ENCODE assay signal across 19 mouse cellular contexts in the genomic region with DNA sequence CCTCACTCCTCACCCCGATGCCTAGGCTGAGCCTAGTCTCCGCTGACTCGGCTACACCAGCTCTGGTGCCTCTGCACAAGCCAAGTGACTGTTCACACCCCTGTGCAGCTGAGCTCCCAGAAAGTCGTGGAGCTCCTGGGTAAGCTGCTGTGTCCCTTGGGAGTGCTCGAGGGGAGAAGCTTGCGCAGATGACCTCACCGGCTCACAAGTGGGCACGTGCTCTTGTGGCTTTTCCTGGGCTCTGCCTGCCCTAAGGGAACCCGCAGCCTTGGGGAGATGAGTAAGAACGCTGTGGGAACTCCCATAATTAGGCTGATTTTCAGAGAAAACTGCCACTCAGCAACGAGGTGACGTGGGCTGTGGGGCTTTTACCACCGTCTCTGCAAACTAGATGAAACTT. TPM values are rescaled to one million over a fixed set of nuclear protein-coding genes. Genes with fewer than 3 reads are reported as not detected.
DNase-seq lines count a peak whose midpoint lies in the region; ATAC-seq and TF ChIP-seq lines count a peak whose summit lies in the region.
"Had no signal": no experiment of that assay in that cellular context is flagged by ENCODE, and none has a peak within 500 bp of the region (broad histone marks: within the 10 kb centered on the region; RNA-seq: fewer than 3 reads in every experiment).

No protein-coding gene starts in this region.

- TF ChIP-seq CTCF in thymus, adult 2 months (IDR thresholded peaks at IDR 0.05; ENCODE audit: borderline replicate concordance, control insufficient read depth, extremely low read depth, insufficient read depth, low read length, poor library complexity) = no peak

- no peak for ATAC-seq in erythroid progenitor cell, adult 5-6 weeks (replicated peaks; ENCODE audit: low FRiP score, poor library complexity, severe bottlenecking)
- ATAC-seq: forebrain, embryonic 16.5 days; hindbrain, embryonic 16.5 days; liver, embryonic 12.5 days had no signal

- 79% methylated on average over 13 of the region's 13 CpGs for WGBS in thymus, adult 2 months

- no peaks in the 10 kb centered on the region for H3K27me3 ChIP-seq in thymus, adult 2 months (ENCODE audit: control insufficient read depth, insufficient read depth, low read length)
- H3K27me3 ChIP-seq: embryonic facial prominence, embryonic 15.5 days had no signal

- DNase-seq in lung, postnatal 10 days = peak; percentile 41
- no peak for DNase-seq in lung, postnatal 14 days
- DNase-seq in NIH3T3 (ENCODE audit: low read depth) = peak; percentile 95
- peak; percentile 81 to 83 for DNase-seq in adrenal gland, postnatal 36 days
- DNase-seq in skeletal muscle tissue, adult 2 months (ENCODE audit: low read depth, low spot score) = peak; percentile 50
- DNase-seq in right cerebral cortex, adult 18-20 months = no peak
- DNase-seq in thymus, adult 2 months = no peak
- DNase-seq: cerebellum, adult 2 months; gastrocnemius, postnatal 14 days; kidney, adult 2 months; kidney, postnatal 36 days; left cerebral cortex, postnatal 4 days; right cerebral cortex, postnatal 14 days had no signal

- no peak overlapping the region for H3K4me3 ChIP-seq in thymus, adult 2 months (ENCODE audit: control insufficient read depth, insufficient read depth, low read length)
- H3K4me3 ChIP-seq: embryonic facial prominence, embryonic 15.5 days; liver, embryonic 12.5 days had no signal

- no peak for TF ChIP-seq POLR2A in thymus, adult 2 months (IDR thresholded peaks at IDR 0.05; ENCODE audit: control insufficient read depth, extremely low read depth, insufficient read depth, low read length, poor library complexity)

- no peak overlapping the region for H3K27ac ChIP-seq in thymus, adult 2 months (ENCODE audit: control insufficient read depth, insufficient read depth, low read length)
- H3K27ac ChIP-seq: embryonic facial prominence, embryonic 15.5 days; liver, embryonic 12.5 days had no signal

- H3K36me3 ChIP-seq in thymus, adult 2 months (ENCODE audit: control insufficient read depth, insufficient read depth, low read length) = no peaks in the 10 kb centered on the region
- H3K36me3 ChIP-seq: embryonic facial prominence, embryonic 15.5 days; liver, embryonic 12.5 days had no signal

- peaks cover 7% of the 10 kb centered on the region for H3K4me1 ChIP-seq in thymus, adult 2 months (replicated peaks; ENCODE audit: control insufficient read depth, insufficient read depth, low read length)
- H3K4me1 ChIP-seq: liver, embryonic 12.5 days had no signal

RNA-seq across cellular contexts. Expression of gene Dnaic2, which starts 4.2 kb away (rescaled TPM):
- under 1 TPM; 0.23 to 0.36 TPM for total RNA-seq in adrenal gland, postnatal 36 days (2021)
- total RNA-seq in erythroid progenitor cell, adult 5-6 weeks (2015; ENCODE audit: low replicate concordance) = not detected in 2 replicates
- total RNA-seq in erythroid progenitor cell, adult 5-6 weeks (2017; ENCODE audit: low replicate concordance) = not detected in 2 replicates
- polyA plus RNA-seq in thymus, adult 2 months (2012; rRNA removed) = 1.9 TPM in 2 replicates
- total RNA-seq: common myeloid progenitor, adult 5-6 weeks had no signal

RNA-seq across cellular contexts. Expression of gene Kif19a, which starts 42.2 kb away (rescaled TPM):
- total RNA-seq in adrenal gland, postnatal 36 days (2021) = under 1 TPM; 0.63 TPM
- total RNA-seq in erythroid progenitor cell, adult 5-6 weeks (2015; ENCODE audit: low replicate concordance) = not detected in 2 replicates
- total RNA-seq in erythroid progenitor cell, adult 5-6 weeks (2017; ENCODE audit: low replicate concordance) = not detected in 2 replicates
- polyA plus RNA-seq in thymus, adult 2 months (2012; rRNA removed) = 0.59 and 0.71 TPM in 2 replicates
- total RNA-seq: common myeloid progenitor, adult 5-6 weeks had no signal
- polyA plus RNA-seq: liver, embryonic 12.5 days had no signal

RNA-seq across cellular contexts. Expression of gene Ttyh2, which starts 47.8 kb away (rescaled TPM):
- total RNA-seq in adrenal gland, postnatal 36 days (2021) = 100 to 1,000 TPM in 1 of 2 experiments, 10 to 100 TPM in 1; 64.3 to 124 TPM
- 1.3 and 1.8 TPM in 2 replicates for total RNA-seq in erythroid progenitor cell, adult 5-6 weeks (2015; ENCODE audit: low replicate concordance)
- total RNA-seq in erythroid progenitor cell, adult 5-6 weeks (2017; ENCODE audit: low replicate concordance) = 1.6 and 2.4 TPM in 2 replicates
- polyA plus RNA-seq in thymus, adult 2 months (2012; rRNA removed) = 17.1 and 17.3 TPM in 2 replicates

RNA-seq across cellular contexts. Expression of gene Rpl38, which starts 54.7 kb away (rescaled TPM):
- total RNA-seq in adrenal gland, postnatal 36 days (2021) = 1,000 to 10,000 TPM; 1,120 to 1,187 TPM
- 369 and 378 TPM in 2 replicates for total RNA-seq in erythroid progenitor cell, adult 5-6 weeks (2015; ENCODE audit: low replicate concordance)
- 367 and 731 TPM in 2 replicates for total RNA-seq in erythroid progenitor cell, adult 5-6 weeks (2017; ENCODE audit: low replicate concordance)
- 481 and 516 TPM in 2 replicates for polyA plus RNA-seq in thymus, adult 2 months (2012; rRNA removed)

Comparison
In these comparisons a context has a peak if more than half of its experiments do, and no peak if none do; other contexts are left out.
1. DNase-seq: peak in lung, postnatal 10 days (single experiment), NIH3T3 (single experiment), adrenal gland, postnatal 36 days (2 of 2) and skeletal muscle tissue, adult 2 months (single experiment); none in lung, postnatal 14 days (single experiment), right cerebral cortex, adult 18-20 months (single experiment) and thymus, adult 2 months (single experiment).
2. RNA of gene Ttyh2, which starts 47.8 kb away (total RNA-seq): 64.3 to 124 TPM in adrenal gland, postnatal 36 days; 1.3 to 2.4 TPM in erythroid progenitor cell, adult 5-6 weeks; every median in the first group is over 10 times any median in the second.